Mouse (Mus musculus): ENCODE measurements at regions not wholly inside any gene's neighbourhood (a gene's known extent, or its start where the extent isn't known, plus 50 kb on each side); places are given as distances from the start of the nearest gene placed in this dataset.
"Not testable (repeated sequence)": the region's sequence is repeated elsewhere in the genome, so short reads cannot be mapped to it uniquely, and the experiment has no call there.

DNA sequence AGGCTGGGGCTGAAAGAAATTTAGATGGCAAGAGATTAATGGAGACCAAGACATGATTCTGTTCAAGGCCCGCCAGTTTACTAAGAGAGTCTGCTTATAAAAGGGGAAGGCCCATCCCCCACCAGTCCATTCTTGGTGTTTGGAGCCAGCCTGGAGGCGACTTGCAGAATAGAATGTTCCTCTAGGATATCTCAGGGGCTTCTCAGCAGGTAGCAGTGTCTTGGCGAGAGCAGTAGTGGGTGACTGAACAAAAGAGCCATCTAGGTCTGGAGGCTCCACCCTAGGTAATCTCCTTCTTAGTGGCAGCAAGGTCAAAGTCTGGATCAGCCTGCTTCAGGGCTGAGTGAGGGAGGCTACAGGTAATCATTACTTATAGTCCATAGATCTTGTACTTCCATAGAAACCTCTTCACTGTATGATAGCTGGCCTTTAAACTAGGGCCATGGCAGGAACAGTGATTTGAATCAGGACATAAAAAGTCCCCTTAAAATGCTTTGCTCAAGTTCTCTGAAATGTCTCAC lies 166.0 kb upstream of the Gm5538 start:
- not testable (repeated sequence) for DNase-seq

DNA sequence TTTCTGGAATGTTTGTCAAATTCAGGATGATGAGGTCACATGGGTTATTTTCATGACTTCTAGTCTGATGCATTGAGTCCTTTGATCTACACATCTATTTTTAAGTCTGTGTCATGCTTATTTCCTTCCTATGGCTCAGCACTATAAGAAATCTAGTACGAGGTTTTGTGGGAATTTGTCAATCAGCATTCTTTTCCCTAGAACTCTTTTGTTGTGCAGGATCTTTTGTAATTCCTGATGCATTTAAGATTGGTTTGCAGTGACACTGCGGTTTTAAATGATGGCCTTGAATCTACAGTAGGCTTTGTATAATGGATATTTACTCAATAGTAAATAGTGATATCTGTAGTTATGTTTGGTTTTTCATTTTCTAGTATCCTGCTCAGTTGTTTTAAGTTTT lies 187.0 kb upstream of the Gm5538 start:
- DNase-seq = no peak

DNA sequence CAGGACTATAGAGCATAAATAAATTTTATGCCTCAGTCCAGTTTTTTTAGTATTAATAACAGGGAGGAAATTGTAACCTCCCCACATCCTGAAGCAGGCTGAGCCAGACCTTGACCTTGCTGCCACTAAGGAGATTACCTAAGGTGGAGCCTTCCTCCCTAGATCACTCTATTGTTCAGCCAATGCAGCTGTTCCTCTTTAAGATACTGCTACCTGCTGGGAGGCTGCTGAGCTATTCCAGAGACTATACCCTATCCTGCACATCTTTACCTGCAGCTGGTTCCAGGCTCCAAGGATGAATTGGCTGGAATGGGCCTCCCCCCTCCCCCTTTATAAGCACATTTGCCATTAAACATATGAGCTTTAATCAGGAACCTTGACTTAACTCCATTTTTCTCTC lies 189.0 kb upstream of the Gm5538 start:
- DNase-seq = not testable (repeated sequence)

DNA sequence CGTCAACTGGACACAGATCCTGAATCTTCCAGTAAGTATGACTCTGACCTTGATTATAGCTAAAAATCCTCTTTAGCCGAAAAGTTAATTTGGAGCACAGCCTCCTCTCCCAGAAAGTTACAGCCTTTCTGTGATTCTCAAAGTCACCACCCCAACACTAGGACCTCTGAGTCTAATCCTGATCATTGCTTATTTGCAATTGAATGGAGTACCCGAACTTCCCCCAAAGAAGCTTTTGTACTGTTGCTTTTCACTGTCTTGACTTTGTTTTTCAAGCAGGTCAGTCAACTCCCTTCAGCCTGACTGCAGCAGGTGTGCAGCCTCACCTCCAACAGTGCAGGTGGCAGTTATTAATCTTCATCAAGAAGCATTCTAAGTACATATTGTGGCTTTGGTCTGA lies 189.7 kb upstream of the Gm5538 start:
- not testable (repeated sequence) for DNase-seq

DNA sequence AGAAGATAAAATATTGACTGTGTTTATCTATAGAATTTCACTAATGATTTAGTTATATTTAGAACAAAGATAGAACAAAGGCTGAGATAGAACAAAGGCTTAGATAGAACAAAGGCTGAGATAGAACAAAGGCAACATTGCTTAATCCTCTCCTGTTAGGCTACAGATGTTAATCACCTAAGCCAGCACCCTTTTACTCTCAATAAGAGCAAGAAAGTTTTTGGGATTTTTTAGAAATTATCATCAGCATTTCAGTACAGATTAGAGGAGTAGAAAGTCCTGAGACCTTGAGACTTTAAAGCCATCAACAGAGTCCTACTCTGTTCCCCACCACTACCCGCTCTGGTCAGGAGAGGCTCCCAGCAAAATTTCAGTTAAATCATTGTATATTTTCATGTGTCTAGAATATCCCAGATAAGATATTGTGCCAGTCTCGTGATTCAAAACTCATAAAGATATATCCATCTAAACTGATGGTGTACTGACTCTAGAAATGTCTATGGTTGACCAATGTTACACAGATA lies 187.2 kb upstream of the Igsf10 start:
- DNase-seq = no peak

DNA sequence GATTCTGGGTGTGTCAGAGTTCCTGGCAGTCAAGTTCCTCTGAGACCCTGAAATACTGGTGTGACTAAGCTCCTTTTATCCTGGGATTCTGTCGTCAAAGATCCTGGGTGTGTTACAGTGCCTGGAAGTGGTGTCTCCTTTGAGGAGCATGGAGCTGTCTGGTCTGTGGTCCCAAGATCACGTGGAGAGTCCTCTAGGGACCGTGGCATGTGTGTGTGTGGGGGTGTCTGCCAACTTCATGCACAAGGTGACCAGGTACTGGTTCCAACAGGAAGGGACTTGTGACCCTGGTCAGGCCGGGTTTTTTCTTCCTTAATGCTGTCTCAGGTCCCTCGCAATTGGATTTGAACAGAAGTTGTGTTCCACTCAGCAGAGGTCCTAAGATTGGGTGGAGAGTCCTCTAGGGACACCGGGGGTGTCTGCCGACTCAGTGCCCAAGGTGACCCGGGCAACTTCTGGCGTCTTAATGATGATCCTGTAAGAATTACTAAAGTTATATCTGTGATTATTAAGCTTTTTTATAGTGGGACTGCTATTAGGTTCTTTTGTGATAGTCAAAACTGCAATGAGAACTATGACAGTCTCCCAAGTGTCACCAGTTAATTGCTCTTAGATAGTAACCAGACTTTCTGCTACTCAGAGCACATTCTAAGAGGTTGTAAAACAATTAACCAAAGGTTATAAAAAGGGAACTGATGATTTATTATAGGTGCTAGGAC lies 186.6 kb upstream of the Igsf10 start:
- DNase-seq = no peak

DNA sequence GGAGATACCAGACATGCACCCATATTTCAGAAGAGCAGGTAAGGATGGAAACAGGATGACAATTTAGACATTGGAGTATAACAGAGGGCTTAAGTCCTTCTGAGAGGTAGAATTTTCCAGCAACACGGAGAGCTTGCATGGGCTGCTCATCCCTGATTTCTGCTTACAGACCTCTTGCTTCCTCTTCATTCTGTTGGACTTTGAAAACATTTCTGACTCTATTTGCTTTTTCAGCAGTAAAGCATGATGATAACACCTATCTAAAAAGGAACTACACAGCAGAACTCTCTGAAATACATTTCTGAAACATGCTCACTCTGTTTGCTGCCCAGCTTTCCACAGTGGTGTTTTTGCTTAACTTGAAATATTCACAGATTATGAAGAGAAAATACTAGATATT lies 176.6 kb upstream of the Igsf10 start:
- no peak for DNase-seq

DNA sequence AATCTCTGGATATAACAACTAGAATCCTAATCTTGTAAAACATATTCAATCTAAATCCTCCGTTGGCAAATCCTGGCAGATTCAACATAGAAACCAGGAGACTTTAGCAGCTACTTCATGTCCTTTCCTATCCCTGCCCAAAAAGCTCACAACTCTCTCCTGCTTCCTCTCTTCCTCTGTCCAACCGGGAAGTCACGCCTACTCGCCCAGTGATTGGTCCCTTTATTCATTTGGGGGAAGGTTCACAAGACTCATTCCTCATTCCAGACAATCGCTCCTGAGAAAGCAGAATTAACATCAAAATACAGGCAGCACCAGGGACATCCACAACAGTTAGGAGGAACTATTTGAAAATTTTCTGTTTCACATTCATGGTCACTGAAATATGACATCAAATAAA lies 133.9 kb upstream of the Igsf10 start:
- no peak for DNase-seq

DNA sequence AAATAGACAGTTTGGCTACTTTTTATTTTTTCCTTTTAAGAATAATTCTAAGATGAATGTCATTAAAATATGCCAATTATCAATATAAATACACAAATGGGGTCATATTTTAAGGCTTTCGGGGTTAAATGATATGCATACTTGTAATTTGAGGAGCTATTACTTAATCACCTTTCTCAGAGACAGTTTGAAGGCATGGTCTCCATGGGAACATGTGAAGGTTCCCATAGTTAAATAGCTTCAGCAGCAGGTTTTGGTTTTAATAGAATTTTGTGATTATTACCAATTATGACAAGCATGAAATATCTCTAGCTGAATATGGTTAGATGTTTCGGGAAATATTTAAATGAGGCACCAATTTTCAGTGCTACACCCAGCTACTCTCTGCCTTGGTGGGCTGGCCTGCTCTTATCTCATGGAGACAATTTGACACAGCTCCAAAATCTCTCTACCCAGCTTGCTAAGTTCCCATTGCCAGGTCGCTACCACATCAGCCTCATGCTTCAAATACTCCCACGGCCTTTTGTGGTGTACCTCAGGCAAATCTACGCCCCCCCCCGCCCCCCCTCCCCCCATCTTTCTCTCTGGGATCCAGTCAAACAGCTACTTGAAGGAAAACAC lies 133.4 kb upstream of the Igsf10 start:
- no peak for DNase-seq

DNA sequence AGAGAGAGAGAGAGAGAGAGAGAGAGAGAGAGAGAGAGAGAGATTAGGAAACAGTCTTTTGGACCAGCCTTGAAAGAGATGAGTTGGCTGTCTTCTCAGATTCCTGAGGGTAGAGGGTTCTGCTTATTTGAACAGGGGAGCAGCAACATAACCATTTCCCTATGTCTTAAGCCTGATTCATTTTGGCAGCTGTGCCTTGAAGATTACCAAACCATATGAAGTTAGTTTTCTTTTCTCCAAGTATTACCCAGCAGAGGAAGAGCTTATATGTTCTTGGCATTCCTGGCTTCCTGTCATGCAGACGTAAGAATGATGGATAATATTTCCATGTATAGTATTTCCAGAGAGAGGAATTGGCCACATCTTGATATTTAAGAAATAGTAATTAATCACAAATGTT lies 124.8 kb upstream of the Igsf10 start:
- no peak for DNase-seq

DNA sequence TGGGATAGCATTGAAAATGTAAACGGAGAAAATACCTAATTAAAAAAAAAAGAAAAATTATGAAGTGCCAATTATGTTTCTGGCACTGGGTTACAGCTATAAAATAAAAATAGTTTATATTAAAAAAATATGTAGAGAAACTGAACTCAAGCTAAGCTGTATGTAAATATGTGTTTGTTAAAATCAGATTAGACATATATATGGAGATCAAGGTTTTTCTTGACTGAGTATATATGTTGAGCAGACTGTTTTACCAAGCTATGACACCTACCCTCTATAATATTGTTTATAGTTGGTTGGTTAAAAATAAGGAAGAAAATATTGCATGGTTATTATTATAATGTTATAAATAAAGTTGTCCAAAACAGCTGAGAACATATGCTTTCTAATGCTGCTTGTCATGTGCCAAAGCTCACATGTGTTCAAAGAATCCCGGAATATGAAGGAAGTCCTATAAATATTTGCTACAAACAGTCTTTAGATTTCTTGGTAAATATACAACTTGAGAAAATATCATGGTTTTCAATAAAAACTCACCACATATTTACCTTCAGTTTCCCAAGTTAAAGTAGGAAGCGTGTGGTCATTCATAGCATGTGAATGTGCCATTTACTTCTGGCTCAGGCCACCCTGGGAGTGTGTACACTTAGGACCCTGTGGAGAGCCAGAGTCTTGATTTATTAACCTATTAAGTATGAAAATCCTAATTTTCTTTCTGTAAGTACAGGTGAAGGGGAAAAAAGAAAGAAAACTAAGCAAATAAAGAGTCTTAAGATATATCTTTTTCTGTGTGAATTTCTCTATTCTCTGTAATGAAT lies 118.4 kb upstream of the Igsf10 start:
- DNase-seq = no peak

DNA sequence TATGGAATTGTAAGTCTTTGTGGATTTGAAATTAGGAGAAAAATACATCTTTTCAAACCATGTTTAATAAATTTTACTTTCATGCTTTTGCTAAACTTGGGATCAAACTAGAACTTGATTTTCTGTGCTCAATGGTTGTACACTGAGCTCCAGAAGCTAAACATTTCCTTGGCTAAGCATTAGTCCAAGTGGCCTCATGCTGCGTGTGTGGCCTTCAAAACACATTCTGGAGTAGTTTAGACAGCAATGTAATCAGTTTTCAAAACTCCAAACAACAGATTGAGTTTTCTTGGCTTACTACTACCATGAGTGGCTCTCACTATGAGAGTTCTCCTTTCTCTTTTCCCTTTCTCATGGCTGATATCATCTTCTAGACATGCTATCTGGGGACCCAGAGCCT lies 112.7 kb upstream of the Igsf10 start:
- no peak for DNase-seq

DNA sequence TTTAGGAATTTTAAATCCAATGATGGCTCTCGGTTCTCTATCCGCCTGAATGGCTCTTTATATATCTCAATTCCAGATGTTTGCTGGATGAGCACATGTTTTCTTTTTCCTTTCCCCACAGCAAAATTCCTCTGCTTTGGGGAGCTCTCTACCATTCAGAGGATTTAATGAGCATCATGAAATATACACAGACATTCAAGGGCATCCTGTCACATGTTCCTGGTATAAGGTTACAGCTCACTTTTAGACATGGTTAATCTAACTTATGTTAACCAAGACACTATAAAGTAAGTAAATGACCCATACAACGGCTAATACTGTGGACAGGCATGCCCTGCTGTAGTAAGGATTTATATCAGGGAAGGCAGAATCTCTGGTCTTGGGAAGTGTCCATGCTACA lies 106.9 kb upstream of the Igsf10 start:
- no peak for DNase-seq

DNA sequence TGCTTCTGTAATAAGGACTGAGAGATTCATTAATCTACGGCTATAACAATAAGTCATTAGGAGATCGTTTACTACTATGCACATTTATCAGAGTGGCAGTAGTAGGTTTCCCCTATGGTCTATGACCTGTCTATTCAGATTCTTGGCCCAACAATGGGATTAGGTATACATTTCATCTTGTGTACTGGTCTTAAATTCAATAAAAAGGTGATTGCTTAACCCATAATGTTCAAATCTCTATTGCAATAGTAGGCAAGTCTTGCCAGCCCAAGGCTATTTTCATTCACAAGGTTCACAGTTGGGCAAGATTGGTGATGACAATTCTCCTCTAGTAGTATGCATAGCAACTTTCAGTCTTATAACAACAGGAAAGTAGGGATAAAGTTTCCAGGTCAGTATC lies 79.4 kb upstream of the Igsf10 start:
- no peak for DNase-seq

DNA sequence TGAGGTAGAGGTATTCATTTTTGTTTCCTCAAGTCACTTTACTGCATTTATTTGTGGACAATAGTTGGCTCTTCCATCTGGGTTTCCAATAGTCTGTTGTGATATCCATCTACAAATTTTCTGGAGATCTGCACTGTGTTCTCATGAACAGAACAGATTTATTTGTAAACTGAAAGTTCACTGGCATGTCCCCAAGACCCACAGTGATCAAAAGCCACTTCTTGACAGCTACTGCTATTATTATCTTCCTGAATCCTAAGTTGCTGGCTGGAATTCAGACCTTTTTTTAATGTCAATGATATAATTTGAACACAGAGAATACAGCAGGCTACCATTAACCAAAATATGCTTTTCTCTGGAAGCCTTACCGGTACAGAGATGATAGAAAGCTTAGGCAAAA lies 64.9 kb upstream of the Igsf10 start:
- no peak for DNase-seq

DNA sequence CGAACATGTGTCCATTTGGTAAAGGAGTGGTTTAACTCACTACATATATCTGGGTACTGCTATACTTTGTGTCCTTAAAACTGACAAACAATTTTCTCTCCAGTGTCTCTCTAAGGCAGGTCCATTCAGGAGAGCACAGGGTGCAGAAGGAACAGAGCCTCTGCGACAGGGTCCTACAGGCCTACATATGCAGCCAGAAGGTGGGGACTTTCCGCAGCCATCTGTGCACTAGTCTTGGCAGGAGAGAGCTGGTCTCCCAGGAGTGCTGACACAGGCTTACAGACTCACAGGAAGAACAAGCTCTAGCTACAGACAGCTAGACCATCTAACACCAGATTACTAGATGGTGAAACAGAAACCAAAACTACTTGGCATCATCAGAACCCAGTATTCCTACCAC lies 61.8 kb upstream of the Igsf10 start:
- DNase-seq = no peak

DNA sequence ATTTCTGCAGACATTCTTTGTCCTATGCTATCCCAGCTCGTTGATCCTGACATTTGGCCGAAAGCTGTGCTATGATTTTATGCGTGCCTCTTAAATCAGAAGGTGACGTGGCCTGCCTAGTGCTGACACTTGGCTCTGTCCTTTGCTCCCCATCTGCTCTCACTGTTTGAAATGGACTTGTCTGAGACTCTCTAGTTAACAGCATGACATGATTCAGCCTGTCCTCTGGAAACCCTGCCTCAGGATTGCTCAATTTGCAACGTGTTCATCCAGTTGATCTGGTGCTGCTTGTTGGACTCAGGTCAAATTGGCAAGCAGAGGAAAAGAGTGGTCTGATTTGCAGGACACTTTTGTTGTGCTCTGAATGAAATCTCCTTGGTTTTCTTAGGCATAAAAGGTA lies 57.7 kb upstream of the Igsf10 start:
- DNase-seq = peak; percentile 69

DNA sequence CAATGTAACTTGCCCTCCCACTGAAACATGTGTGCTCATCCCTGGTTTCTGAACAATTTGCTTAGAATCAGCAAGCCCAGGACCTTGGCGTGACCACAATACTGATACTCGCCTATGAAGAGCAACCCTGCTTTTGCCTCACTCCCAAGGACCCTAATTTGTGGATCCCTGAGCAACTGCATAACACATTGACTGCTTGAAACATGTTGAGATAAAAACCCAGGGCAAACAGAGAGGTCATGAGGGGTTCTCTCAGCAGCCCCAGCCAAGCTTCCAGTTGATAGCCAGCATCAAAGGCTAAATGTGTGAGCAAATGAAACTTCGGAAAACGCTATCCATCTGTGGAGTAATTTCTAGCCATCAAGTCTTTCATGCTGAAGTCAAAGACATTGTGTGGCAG lies 57.2 kb upstream of the Igsf10 start:
- no peak for DNase-seq
